Mouse (Mus musculus) midbrain, embryonic 11.5 days (tissue): Measurements from ENCODE around the gene Col24a1. TPM values are rescaled to one million over a fixed set of nuclear protein-coding genes. Genes with fewer than 3 reads are reported as not detected.

ENCODE experiments used
- ATAC-seq: fragments of 200-750 bp; cut with Nextera tagmentation; 2 replicates; pipeline ENCODE4 v1.8.0; 2017; ENCODE audit warnings: moderate TSS enrichment, moderate library complexity; ENCODE audit not compliant: low FRiP score
- DNase-seq: peaks from one replicate; pipeline ENCODE4 v3.0.0; 2015; ENCODE audit warnings: low spot score; ENCODE audit errors: missing footprints
- H3K27ac ChIP-seq: fragments of 300-500 bp; sonication (generic); 2 replicates; pipeline ENCODE4 v1.5.1; 2014; ENCODE audit warnings: low read depth, low read length
- H3K27me3 ChIP-seq: fragments of 300-500 bp; sonication (generic); 2 replicates; pipeline ENCODE4 v1.6.1; 2014; ENCODE audit warnings: mild to moderate bottlenecking, low read length, moderate library complexity, mixed read lengths; ENCODE audit not compliant: control insufficient read depth, insufficient read depth
- H3K36me3 ChIP-seq: fragments of 300-500 bp; sonication (generic); 2 replicates; pipeline ENCODE4 v1.6.1; 2014; ENCODE audit warnings: mild to moderate bottlenecking, low read length, moderate library complexity, mixed read lengths; ENCODE audit not compliant: control insufficient read depth, insufficient read depth
- H3K4me1 ChIP-seq: fragments of 300-500 bp; sonication (generic); 2 replicates; pipeline ENCODE4 v1.6.1; 2014; ENCODE audit warnings: low read length; ENCODE audit not compliant: control insufficient read depth, insufficient read depth
- H3K4me2 ChIP-seq: fragments of 300-500 bp; sonication (generic); 2 replicates; pipeline ENCODE4 v1.6.1; 2014; ENCODE audit warnings: mild to moderate bottlenecking, moderate library complexity
- H3K4me3 ChIP-seq: fragments of 300-500 bp; sonication (generic); 2 replicates; pipeline ENCODE4 v1.5.1; 2014; ENCODE audit warnings: low read depth, low read length
- H3K9ac ChIP-seq: fragments of 300-500 bp; sonication (generic); 2 replicates; pipeline ENCODE4 v1.6.1; 2014; ENCODE audit warnings: low read length
- H3K9me3 ChIP-seq: fragments of 300-500 bp; sonication (generic); 2 replicates; pipeline ENCODE4 v1.6.1; 2016; ENCODE audit warnings: low read length; ENCODE audit not compliant: control insufficient read depth
- WGBS: fragments of 180-500 bp; shearing (Covaris S2); extraction: QIAGEN DNeasy Blood & Tissue Kit; methylation state at CpG from one replicate; pipeline ENCODE4 v1.1.7; 2014; 5-methylcytosine and 5-hydroxymethylcytosine counted together
- polyA plus RNA-seq: library from polyadenylated mRNA; unstranded; fragments of >200 nt; fragmentation: Nextera tagmentation; extraction: Ambion mirVana; gene quantifications from 2 replicates; pipeline ENCODE4 v1.2.1, GENCODE M21; 2014

Gene Col24a1
- polyA plus RNA-seq, 1 experiment from 2014 or later, result 0.38 TPM

- Histone ChIP-seq H3K4me1 (no peaks in the 10 kb centered on the region), H3K4me2 (no peak overlapping the region), H3K4me3 (no peak overlapping the region), H3K27me3 (no peaks in the 10 kb centered on the region), H3K9ac (no peak overlapping the region), H3K9me3 (no peaks in the 10 kb centered on the region), H3K36me3 (no peaks in the 10 kb centered on the region), H3K27ac (no peak overlapping the region)
- WGBS, result 80% methylated on average over 2 of the region's 2 CpGs
- ATAC-seq (no peak), DNase-seq (no peak)
Measured at GRCm38 (mm10) chr3:145504830-145505229, 212.6 kb downstream of the Col24a1 start.

- Histone ChIP-seq H3K27me3 (no peaks in the 10 kb centered on the region), H3K4me1 (no peaks in the 10 kb centered on the region), H3K9me3 (no peaks in the 10 kb centered on the region), H3K36me3 (no peaks in the 10 kb centered on the region), H3K4me3 (no peak overlapping the region), H3K4me2 (no peak overlapping the region), H3K9ac (no peak overlapping the region), H3K27ac (no peak overlapping the region)
- ATAC-seq (no peak), DNase-seq (no peak)
- WGBS, result 78% methylated on average over 7 of the region's 7 CpGs
Measured at GRCm38 (mm10) chr3:145508550-145508949, 216.3 kb downstream of the Col24a1 start.

DNA sequence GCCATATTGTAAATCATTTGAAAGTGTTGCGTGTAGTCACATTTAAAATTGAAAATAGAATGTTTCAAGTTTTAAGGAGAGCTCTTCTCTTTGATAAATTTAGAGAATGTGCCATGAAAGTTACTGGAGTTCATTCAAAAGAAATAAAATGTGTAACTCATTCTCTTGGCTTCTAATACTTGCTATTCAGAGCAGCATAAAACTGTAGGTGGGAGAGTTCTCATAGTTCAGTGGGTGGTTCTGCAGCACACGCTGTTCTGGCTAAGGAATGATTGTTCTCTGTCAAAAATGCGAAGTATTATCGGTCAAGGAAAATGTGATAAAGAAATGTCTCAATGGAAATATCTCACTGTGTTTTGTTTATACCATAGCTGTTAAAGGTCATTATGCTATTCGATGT, 221.9 kb downstream of the Col24a1 start:
- H3K4me2 ChIP-seq, result no peak overlapping the region
- WGBS, result 91% methylated on average over 5 of the region's 5 CpGs
- no peaks in the 10 kb centered on the region for H3K4me1 ChIP-seq
- no peak overlapping the region for H3K4me3 ChIP-seq
- H3K27ac ChIP-seq, result no peak overlapping the region
- DNase-seq, result no peak
- H3K9ac ChIP-seq, result no peak overlapping the region
- H3K27me3 ChIP-seq, result no peaks in the 10 kb centered on the region
- H3K9me3 ChIP-seq, result no peaks in the 10 kb centered on the region
- ATAC-seq, result no peak
- H3K36me3 ChIP-seq, result no peaks in the 10 kb centered on the region

- no peak overlapping the region for H3K27ac ChIP-seq
- H3K27me3 ChIP-seq, result no peaks in the 10 kb centered on the region
- H3K4me2 ChIP-seq, result no peak overlapping the region
- no peak overlapping the region for H3K9ac ChIP-seq
- 68% methylated on average over 7 of the region's 7 CpGs for WGBS
- H3K4me1 ChIP-seq, result no peaks in the 10 kb centered on the region
- ATAC-seq (no peak), DNase-seq (no peak)
- H3K36me3 ChIP-seq, result no peaks in the 10 kb centered on the region
- no peak overlapping the region for H3K4me3 ChIP-seq
- H3K9me3 ChIP-seq, result no peaks in the 10 kb centered on the region; the same call in 1 of the 2 replicates
Measured at GRCm38 (mm10) chr3:145521528-145522080, 229.3 kb downstream of the Col24a1 start.

DNA sequence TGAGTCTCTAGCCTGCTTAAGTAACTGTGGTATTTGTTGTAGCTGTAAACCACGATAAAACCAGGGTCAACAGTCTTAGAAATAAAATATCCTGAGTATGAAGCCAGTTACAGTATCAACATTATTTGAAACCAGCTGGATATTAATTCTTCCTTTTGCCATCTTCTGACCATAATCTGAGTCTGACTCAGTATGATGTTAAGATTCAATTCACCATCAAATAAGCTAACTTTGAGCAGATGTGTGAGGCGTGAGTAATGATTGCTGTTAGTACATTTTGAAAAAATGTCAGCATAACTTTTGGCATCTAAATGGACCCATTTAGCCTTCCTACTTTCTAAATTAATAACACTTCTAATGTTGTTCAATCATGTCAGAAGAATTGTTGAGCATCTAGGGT, 230.0 kb downstream of the Col24a1 start:
- Histone ChIP-seq H3K27ac (no peak overlapping the region), H3K27me3 (no peaks in the 10 kb centered on the region), H3K4me2 (no peak overlapping the region), H3K4me1 (no peaks in the 10 kb centered on the region), H3K36me3 (no peaks in the 10 kb centered on the region), H3K9me3 (no peaks in the 10 kb centered on the region; the same call in 1 of the 2 replicates), H3K9ac (no peak overlapping the region), H3K4me3 (no peak overlapping the region)
- no peak for ATAC-seq
- no peak for DNase-seq
- 84% methylated on average over 2 of the region's 2 CpGs for WGBS

DNA sequence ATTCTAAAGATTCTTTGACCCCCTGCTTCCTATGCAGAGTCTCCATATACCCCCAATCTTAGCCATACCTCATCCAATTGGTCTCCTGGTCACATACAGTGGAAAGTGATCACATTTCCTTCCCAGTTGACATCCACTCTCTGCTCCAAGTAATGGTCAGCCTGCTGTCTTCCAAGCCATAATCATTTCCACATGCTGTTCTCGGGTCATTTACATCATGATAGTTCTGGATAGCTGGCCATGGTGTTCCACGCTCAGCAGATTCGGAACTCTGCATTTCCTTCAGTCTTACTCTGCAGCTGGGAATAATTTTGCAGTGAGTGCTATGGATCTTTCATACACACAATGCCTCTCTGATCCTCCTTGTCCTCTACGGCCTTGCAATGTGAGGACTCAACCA, 233.0 kb downstream of the Col24a1 start:
- H3K4me2 ChIP-seq, result no peak overlapping the region
- H3K36me3 ChIP-seq, result no peaks in the 10 kb centered on the region
- H3K27ac ChIP-seq, result no peak overlapping the region
- ATAC-seq (no peak), DNase-seq (no peak)
- H3K9ac ChIP-seq, result no peak overlapping the region
- H3K27me3 ChIP-seq, result no peaks in the 10 kb centered on the region
- H3K4me1 ChIP-seq, result no peaks in the 10 kb centered on the region
- WGBS, result 82% methylated on average over 4 of the region's 4 CpGs
- no peaks in the 10 kb centered on the region for H3K9me3 ChIP-seq
- H3K4me3 ChIP-seq, result no peak overlapping the region

DNA sequence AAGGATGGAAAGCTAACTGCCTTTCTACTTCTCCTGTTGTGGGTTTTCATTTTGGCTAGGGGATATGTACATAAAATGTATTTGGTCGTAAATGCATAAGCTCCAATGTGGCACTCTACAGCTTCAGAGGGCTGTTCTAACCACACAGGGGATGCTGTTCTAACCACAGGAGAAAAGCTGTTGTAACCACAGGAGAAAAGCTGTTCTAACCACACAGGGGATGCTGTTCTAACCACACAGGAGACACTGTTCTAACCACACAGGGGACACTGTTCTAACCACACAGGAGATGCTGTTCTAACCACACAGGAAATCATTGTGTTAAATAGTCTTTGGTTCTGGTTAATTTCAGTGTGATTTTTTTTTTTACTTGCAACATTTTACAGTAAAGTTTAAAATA, 245.6 kb downstream of the Col24a1 start:
- Histone ChIP-seq H3K4me1 (no peaks in the 10 kb centered on the region), H3K36me3 (no peaks in the 10 kb centered on the region), H3K27me3 (no peaks in the 10 kb centered on the region), H3K4me3 (no peak overlapping the region), H3K4me2 (no peak overlapping the region), H3K27ac (no peak overlapping the region), H3K9ac (no peak overlapping the region), H3K9me3 (no peaks in the 10 kb centered on the region)
- DNase-seq, result no peak
- WGBS, result 92% methylated on average over 1 of the region's 1 CpGs
- no peak for ATAC-seq

DNA sequence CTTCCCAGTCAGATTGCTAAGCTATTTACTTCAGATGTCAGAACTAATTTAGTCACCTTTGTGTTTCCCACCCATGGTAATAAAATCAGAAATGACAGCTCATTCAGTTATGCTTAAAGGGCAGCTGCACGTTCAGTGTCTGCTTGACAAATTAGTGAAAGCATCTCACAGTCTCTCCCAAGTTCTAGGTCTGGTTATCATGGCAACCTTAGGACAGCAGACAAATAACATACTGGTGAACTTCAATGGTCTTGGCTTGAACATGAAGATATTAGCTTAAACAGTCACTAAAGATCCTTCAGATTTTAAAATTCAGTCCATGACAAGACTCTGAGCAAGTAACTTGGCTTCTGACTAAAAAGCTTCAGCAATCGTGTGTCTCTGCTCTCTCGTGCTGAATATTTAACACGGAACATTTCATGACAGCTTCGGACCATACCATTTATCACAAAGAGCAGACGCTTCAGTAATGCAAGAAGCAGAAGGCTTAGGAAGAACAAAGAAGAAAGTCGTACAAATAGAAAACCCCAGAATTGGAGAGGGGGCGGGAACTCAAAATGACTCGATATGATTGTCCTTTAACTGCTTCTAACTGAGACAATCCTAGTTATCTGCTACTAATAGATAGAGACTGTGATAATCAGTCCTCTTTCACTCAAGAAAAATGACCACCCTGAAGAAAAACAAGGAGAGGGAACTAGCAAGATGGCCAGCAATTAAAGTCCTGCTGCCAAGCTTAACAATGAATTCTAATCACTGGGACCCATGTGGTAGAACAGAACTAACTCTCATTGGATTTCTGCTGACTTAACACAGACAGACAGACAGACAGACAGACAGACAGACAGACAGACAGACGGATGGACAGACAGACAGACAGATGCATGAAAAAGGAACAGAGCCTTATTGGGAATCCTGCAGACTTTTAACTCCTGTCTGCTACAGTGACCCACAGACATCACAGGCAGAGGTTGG, 256.5 kb downstream of the Col24a1 start:
- no peaks in the 10 kb centered on the region for H3K36me3 ChIP-seq
- H3K9me3 ChIP-seq, result no peaks in the 10 kb centered on the region
- WGBS, result 89% methylated on average over 10 of the region's 10 CpGs
- no peak overlapping the region for H3K4me3 ChIP-seq
- H3K4me1 ChIP-seq, result no peaks in the 10 kb centered on the region
- DNase-seq, result peak; percentile 81
- no peaks in the 10 kb centered on the region for H3K27me3 ChIP-seq
- no peak overlapping the region for H3K4me2 ChIP-seq
- H3K9ac ChIP-seq, result no peak overlapping the region
- H3K27ac ChIP-seq, result no peak overlapping the region
- ATAC-seq, result no peak

DNA sequence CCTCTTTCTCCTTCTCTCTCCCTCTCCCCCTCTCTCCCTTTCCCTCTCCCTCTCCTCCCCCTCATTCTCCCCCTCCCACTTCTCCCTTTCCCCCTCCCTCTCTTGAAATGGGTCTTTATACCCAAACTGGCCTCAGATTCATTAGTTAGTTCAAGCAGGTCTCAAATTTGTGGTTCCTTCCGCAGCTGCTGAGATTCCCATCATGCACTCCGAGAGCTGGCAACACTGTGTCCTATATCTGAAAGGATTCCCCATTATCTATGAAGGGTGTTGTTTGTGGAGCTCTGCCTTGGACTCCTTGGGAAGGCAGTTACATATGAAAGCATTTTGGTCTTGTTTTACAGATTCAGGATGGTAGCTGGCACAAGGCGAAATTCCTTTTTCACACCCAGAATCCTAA, 257.9 kb downstream of the Col24a1 start:
- Histone ChIP-seq H3K36me3 (no peaks in the 10 kb centered on the region), H3K9ac (no peak overlapping the region), H3K4me2 (no peak overlapping the region), H3K27ac (no peak overlapping the region), H3K4me1 (no peaks in the 10 kb centered on the region), H3K27me3 (no peaks in the 10 kb centered on the region), H3K9me3 (no peaks in the 10 kb centered on the region), H3K4me3 (no peak overlapping the region)
- ATAC-seq (no peak), DNase-seq (peak; percentile 33)
- WGBS, result 83% methylated on average over 3 of the region's 3 CpGs
